Mouse (Mus musculus) neural tube, embryonic 13.5 days (tissue): ENCODE measurements around the gene Olfr311. TPM values are rescaled to one million over a fixed set of nuclear protein-coding genes. Genes with fewer than 3 reads are reported as not detected.

ENCODE experiments used
- polyA plus RNA-seq: library from polyadenylated mRNA; unstranded; fragments of >200 nt; fragmentation: Nextera tagmentation; extraction: Ambion mirVana; gene quantifications from 2 replicates; pipeline ENCODE4 v1.2.1, GENCODE M21; 2015

Gene Olfr311
- polyA plus RNA-seq, 1 experiment from 2014 or later, result not detected

Other genes with a start within 250 kb of the Olfr311 start
- 0.08 TPM in 1 of 2 replicates, not detected in the other for gene Olfr324, start 244.1 kb upstream of the Olfr311 start, polyA plus RNA-seq
- not detected in 2 replicates for gene 2210407C18Rik, start 223.2 kb upstream of the Olfr311 start, polyA plus RNA-seq
- gene Olfr323, start 208.8 kb upstream of the Olfr311 start, polyA plus RNA-seq, result not detected in 2 replicates
- 0.11 and 0.22 TPM in 2 replicates for gene Trim58, start 198.8 kb upstream of the Olfr311 start, polyA plus RNA-seq
- gene Olfr322, start 180.5 kb upstream of the Olfr311 start, polyA plus RNA-seq, result 0.07 TPM in 1 of 2 replicates, not detected in the other
- gene Olfr320, start 158.2 kb upstream of the Olfr311 start, polyA plus RNA-seq, result not detected in 2 replicates
- gene Olfr319, start 140.1 kb upstream of the Olfr311 start, polyA plus RNA-seq, result not detected in 2 replicates
- gene Olfr318, start 115.2 kb upstream of the Olfr311 start, polyA plus RNA-seq, result not detected in 2 replicates
- gene Olfr317, start 100.0 kb upstream of the Olfr311 start, polyA plus RNA-seq, result 0.14 and 0.20 TPM in 2 replicates
- not detected in 2 replicates for gene Olfr316, start 86.5 kb upstream of the Olfr311 start, polyA plus RNA-seq
- gene Olfr315, start 66.1 kb upstream of the Olfr311 start, polyA plus RNA-seq, result not detected in 2 replicates
- not detected in 2 replicates for gene Olfr314, start 56.3 kb upstream of the Olfr311 start, polyA plus RNA-seq
- 7.7 and 7.8 TPM in 2 replicates for gene Fam183b, start 37.3 kb upstream of the Olfr311 start, polyA plus RNA-seq
- gene Olfr313, start 24.3 kb upstream of the Olfr311 start, polyA plus RNA-seq, result not detected in 2 replicates
- not detected in 2 replicates for gene Olfr312, start 10.0 kb upstream of the Olfr311 start, polyA plus RNA-seq
- gene Gm12258, start 7.9 kb downstream of the Olfr311 start, polyA plus RNA-seq, result 19.1 and 22.3 TPM in 2 replicates
- gene 2810021J22Rik, start 28.0 kb downstream of the Olfr311 start, polyA plus RNA-seq, result 11.1 and 13.0 TPM in 2 replicates
- gene Zfp39, start 65.0 kb downstream of the Olfr311 start, polyA plus RNA-seq, result 6.3 and 7.8 TPM in 2 replicates
- not detected in 2 replicates for gene Btnl10, start 78.7 kb downstream of the Olfr311 start, polyA plus RNA-seq
- gene Rnf187, start 99.7 kb downstream of the Olfr311 start, polyA plus RNA-seq, result 576 and 601 TPM in 2 replicates
- 278 and 296 TPM in 2 replicates for gene Hist3h2ba, start 109.7 kb downstream of the Olfr311 start, polyA plus RNA-seq
- 124 and 126 TPM in 2 replicates for gene Hist3h2a, start 115.4 kb downstream of the Olfr311 start, polyA plus RNA-seq
- 0.90 and 1.3 TPM in 2 replicates for gene Trim17, start 115.4 kb downstream of the Olfr311 start, polyA plus RNA-seq
- 19.7 and 20.2 TPM in 2 replicates for gene Trim11, start 138.8 kb downstream of the Olfr311 start, polyA plus RNA-seq